Mouse (Mus musculus) layer of hippocampus, adult 18-20 months (tissue): ENCODE data around the gene Rasa3. TPM values are rescaled to one million over a fixed set of nuclear protein-coding genes. Genes with fewer than 3 reads are reported as not detected.
A peak's percentile ranks its signal among the peaks of the same experiment; 100 is the strongest.

Source experiments
- DNase-seq, 2 experiments: peaks; one replicate each; pipeline ENCODE4 v3.0.0; 2022; ENCODE audit warnings: low spot score in 2 of 2
- long read RNA-seq: library from polyadenylated mRNA; stranded (forward); transcript quantifications from one replicate; pipeline ENCODE4 v2.0.0, GENCODE M21; 2021
- total RNA-seq, 2 experiments: library from RNA; stranded (reverse); gene quantifications; 2 replicates each; pipeline ENCODE4 v1.2.3; 2021

Rasa3 gene
- 10 to 100 TPM; 65.7 to 67.1 TPM for total RNA-seq
- long read RNA-seq, full-length matches to known transcripts: 71 of 90 reads
- long read RNA-seq, partial matches to known transcripts: 9 of 90 reads
- long read RNA-seq, other reads (novel, unspliced or antisense): 10 of 90 reads

DNA sequence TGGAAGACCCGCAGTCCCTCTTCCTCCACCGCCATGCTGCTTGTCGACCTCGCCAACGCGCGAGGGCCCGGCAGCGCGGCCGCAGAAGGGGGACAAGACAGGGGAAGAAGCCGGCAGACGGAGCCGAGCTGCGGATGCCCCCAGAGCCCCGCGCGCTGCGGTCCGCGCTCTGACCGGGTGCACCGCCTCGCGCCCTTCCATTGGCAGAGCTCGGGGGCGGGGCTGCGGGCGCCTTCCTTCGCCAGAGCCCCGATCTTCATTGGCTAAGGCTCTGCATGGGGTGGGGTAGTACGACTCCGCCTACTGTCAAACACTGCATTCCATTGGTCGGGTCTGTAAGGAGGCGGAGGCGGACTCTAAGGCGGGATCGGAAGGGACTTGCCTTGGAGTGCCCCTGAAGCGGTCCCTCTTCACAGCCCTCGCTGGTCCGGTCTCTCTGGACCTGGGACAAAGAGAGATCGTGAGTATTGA lies at the start of gene Rasa3:
TSS of gene Rasa3 (minus strand) at position 191 of the 471 bp plus-strand sequence.
- DNase-seq: peak; percentile 94 to 97

DNA sequence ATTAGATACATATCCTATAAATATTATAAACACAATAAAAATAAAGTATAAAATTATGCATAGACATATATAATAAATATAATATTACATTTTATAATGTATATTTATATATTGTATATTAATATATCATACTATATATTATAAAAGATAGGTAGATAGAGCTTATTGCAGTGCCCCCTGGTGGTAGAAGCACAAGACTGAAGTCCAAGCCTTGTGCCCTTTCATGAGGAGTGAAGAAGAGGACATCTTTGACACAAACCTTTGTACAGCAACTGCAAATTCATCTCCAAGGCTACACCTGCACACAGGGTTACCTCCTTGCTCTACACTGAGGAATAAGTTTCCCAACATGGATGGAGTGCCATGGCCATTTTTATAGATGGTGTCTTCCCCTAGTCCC lies 48.3 kb upstream of the Rasa3 start:
- peak in 1 of 2 experiments; percentile 50 for DNase-seq

DNA sequence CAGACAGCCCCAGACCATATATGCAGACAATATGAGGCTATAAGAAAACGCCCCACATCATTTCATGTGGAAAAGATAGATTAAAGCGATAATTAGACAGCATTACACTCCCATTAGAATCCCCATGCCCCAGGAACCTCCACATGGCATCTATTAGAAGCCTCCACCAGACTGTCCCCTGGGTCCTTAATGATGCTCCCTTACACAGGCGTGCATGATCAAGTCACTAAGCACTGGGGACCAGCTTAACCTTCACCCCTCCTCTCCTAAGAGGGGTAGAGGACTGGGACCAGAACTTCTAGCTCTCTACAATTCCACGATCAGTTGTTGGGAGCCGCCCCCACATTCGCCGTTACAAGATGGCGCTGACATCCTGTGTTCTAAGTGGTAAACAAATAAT lies 41.6 kb upstream of the Rasa3 start:
- DNase-seq: no peak

DNA sequence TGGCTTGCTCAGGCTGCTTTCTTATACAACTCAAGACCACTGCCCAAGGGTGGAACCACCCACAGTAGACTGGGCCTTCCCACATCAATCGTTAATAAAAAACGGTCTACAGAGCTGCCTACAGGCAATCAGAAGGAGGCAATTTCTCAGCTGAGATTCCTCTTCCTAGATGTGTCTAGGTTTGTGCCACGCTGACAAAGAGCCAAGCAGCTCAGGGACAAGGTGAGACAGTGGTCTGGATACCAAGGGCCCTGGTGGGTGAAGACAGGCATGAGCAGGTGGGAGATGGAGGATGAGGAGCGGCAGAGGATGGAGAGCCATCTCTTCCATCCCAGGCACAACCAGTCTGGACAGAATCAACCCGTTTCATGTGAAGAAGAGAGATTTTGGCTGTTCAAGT lies 31.1 kb upstream of the Rasa3 start:
- DNase-seq: no peak

DNA sequence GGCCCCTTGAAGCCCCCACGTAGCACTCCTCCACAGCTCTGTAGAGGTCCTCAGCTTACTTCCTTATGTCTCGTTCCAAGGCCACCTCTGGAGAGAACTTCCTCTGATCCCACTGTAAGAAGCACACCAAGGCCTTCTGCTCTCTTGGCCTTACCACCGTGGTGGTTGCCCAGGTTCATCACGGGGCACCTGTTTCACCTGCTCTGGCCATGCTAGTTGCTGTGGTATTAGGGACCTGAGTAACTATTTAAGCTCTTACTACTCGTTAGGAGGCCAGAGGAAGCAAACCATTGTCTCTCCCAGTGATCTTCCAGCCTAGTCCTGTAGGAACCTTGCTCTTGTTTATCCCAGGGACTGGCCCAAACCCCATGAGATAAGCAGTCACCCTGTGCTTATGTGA lies 29.5 kb upstream of the Rasa3 start:
- no peak for DNase-seq

DNA sequence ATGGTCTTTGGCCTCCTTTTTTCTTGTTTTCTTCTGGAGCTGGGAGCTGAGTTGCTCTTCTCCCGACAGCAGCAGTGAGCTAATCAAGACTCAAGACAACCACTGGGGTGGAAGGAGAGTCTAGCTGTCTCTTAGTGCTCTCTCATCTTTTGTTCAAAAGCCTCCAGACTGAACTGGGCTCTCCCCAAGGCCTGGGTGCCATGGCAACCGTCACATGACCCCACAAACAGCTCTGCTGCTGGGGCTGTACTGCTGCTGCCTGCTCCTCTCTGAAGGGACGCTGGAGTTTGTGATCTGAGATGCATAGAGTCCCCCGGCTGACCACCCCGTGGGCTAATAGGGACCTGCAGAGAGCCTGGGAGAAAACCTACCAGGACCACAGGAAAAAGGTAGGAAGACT lies 28.3 kb upstream of the Rasa3 start, which contains the start of gene Cfap97d2:
TSS of gene Cfap97d2 (plus strand) at position 222 of the 400 bp plus-strand sequence.
- DNase-seq: peak; percentile 58 to 73

DNA sequence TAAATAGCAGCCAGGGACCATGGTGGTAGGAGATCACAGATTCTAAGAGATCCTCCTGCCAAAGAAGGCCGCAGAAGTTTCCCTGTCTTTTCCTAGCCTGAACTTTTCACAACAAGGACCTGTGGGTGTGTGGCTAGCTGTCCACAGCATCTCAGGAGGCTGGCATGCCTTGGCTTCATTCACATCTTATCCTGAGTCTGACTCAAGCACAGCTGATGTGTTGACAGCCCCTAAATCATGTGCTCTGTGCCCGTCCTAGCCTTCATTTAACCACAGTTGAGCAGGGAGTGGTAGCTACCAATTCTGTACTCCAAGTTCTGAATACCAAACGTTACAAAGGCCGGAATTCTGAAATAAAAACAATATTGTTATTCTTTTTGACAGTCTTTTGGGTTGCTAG lies 26.9 kb upstream of the Rasa3 start:
- DNase-seq: no peak

DNA sequence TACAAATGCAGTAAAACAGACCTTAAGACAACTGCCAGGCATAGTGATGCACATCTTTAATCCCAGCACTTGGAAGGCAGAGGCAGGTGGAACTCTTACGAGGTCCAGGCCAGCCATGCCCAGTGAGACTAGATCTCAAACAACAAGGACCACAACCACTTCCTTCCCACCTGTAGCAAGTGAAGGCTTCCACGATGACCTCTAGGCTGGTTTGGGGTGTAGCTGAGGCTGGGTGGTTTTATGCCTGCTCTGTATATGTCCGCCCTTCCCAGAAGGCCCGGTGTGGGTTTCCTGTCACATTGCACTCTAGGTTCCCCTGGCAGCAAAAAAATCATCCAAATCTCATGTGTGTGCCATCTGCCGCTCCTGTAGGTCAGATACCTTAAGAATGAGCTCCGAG lies 26.4 kb upstream of the Rasa3 start:
- DNase-seq: no peak

DNA sequence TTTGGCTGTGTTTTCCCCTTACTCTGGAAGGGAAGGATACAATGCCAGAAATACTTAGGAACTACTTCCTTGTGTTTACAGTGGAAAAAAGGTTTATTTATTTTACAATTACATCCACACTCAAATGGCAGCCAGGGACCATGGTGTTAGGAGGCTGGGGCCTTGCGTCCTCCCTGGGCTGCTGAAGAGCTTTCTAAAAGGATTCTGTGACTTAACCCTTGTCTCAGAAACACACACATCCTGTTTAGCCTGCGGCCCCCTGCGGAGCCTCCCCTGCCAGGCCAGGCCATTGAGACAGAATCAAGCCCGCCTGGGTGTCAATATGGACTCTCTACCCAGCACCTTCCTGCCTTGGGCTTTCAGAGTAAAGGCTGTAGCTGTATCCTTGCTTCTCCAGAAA lies 25.4 kb upstream of the Rasa3 start:
- no peak for DNase-seq

DNA sequence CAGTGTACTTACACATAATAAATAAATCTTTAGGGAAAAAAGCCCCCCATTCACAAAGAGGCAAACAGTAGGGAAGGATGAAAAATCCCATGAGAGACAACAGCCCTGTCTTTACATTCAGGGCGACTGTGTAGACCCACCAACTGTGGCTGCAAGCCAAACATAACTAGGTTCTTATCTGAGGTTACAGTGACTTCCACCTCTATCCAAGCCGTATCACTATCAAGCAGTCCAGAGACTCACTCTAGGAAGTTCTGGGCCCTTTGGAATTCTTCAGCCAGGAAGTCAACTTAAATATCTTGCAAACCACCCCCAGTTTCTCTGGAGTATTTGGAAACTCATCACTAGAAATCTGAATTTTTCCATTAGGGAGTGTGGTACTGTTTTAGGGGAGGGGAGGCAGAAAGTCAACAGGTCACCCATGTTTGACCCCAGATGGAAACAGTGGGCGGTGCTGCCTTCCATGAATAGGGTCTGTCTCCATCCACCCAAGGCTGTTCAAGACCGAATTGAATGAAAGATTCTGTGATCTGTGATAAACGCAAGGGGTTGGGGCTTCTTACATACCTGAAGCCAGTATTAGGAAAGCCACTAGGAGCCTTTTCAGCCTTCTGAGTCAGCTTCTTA lies 22.0 kb upstream of the Rasa3 start:
- no peak for DNase-seq

DNA sequence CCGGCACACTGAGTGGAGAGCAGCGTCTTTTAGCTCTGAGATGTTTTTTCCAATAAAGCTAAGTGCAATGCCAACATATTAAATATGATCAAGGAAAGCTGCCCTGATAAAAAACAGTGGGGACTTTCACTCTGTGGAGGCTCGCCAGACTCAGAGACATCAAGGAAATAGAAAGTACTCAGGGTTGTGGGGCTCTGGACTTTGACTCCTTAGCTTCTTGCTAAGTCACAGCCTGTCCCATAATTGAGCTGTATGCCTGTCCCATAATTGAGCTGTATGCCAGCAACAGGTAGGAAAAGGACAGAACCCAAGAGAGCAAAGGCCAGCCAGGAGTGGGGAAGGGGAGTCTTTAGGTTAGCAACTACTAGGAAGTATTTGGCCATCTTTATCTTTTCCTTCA lies 20.9 kb upstream of the Rasa3 start:
- no peak for DNase-seq

DNA sequence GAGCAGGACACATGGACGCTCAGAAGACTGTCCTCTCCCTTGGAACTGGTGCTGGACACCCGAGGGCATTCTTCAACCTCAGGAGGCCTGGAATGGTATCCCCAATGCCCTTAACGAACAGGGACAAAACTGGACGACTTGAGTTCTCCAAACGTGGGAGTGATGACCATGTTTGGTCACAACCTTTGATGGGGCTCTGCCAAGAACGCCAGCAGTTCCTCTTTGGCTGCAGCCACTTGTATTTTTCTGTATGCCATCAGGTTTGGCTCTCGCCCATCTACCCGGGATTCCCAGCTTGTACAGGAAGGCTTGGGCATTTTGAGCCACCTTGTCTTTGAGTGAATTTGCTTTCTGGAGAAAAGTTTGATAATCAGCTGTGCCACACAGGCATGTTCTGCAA lies 20.3 kb upstream of the Rasa3 start:
- DNase-seq: no peak

DNA sequence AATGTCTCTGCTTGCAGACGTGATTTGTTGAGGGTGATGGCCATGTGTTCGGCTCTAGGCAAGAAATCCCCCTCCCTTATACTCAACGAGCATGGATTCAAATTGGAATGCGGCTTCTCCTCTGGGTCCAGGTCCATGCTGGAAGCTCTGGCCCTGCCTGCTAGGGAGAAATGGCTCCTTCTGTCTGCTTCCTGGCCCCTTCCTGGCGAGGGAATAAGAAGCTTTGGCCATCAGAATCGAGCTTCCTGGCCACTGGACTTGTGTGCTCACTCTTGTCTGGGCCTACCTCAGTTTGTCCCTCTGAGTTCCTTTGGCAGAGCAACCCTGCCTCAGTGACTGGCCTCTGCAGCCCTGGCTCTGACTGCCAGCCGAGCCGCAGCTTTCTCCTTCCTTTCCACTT lies 19.8 kb upstream of the Rasa3 start:
- DNase-seq: no peak

DNA sequence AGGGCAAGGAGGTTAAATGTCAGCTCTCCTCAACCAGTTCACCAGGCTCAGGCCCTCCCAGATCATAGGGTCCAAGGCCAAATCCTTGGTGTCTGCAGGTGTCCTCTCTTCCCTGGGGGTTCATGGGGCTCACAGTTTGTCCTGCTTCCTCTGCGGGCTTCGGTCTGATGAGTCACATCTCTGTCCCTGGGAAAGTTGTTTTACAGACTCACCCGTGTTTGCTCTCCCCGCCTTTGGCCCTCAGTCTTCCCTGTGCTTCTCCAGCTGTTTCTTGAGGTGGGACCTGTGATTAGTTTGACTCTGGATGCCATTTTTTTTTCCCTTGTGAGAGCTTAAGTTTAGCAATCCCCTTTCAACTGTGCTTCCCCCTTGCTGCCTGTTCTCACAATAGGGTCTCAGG lies 18.8 kb upstream of the Rasa3 start:
- DNase-seq: no peak

DNA sequence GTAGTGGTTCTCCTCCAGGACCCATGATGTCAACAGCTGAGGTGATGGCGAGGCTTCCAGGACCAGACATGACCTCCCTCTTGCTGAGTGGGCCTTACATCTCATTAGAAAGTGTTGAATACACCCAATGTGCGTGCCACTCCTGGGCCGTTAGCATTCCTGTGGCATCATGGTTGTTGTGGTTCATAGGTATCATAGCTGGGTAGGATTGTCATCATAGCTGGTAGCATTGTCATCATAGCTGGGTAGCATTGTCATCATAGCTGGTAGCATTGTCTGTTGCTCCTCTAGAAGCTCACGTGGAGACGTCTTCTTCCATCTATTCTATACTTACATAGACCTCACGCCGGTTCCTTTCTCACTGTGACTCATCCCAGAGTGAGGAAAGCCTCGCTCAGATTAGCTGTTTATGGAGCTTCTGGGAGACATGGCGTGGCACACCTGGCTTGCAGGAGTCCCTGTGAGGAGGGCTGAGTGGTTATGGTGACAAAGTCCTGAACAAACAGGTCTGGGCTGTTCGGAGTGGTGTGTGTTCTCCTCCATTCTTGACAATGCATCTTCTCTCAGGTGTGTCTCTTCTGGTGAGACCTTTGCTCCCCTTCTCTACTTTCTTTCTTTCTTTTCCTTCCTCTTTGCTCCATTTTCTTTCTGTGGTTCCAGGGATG lies 17.9 kb upstream of the Rasa3 start:
- DNase-seq: no peak

DNA sequence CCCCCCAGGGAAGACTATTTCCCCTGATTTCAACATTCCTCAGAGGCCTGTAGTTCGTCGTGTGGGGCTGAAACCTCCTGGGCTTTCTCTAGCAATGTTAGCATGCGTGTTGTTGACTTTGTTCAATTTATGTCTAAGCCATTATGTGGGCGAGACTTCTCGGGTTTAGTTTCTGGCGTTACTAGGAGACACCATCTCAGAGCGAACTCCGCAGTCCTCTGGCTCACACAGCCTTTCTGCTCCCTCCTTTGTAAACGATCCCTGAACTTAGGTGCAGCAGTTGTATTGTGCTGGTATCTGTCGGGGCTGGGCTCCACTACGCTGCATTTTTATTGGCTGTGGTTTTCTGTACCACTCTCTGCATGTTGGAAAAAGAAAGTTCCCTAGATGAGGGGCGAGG lies 17.3 kb upstream of the Rasa3 start:
- DNase-seq: no peak

DNA sequence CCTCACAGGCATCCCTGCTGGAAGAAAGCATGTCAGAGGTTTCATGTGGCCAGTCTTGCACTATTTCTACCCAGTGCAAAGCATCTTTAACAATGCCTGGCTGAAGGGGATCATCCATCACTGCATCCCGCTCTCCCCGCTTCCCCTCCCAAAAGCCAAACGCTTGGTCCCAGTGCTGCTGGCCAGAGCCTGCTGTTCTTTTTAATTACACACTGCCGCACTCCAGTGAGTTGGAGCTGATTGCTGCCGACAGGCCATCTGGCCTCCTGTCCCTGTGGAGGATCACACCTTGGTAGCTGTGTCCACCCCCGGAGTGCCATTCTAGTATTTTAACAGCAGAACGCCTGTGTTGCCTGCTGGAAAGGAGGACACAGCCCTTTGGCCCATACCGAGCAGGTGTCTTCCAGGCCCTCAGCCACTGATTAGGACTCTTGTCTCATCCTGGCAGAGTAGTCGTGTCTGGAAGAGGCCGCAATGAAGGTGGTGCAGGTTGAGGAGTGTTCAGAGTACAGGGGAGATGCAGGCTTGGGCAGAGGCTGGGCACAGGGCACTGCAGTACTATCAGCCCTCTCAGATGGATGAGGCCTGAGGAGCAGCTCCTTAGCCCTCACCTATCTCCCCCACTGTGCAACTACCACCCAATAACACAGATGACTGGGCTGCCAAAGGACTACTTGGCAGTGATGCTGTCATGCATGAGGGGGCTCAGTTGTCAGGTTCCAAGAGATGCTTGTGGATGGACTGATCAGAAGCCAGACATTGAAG lies 15.1 kb upstream of the Rasa3 start:
- no peak for DNase-seq

DNA sequence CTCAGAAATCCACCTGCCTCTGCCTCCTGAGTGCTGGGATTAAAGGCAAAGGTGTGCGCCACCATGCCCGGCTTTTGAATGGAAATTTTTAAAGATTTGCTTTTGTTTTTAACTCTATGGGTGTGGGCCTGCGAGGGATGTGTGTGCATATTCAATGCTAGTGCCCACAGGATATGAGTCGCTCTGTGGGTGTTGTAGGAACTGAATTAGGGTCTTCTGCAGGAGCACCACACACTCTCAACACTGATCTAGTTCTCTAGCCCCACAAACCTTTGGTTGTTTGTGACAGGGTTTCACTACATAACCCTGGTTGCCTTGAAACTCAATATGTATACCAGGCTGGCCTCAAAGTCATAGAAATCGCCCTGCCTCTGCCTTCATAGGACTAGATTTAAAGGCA lies 11.9 kb upstream of the Rasa3 start:
- no peak for DNase-seq

DNA sequence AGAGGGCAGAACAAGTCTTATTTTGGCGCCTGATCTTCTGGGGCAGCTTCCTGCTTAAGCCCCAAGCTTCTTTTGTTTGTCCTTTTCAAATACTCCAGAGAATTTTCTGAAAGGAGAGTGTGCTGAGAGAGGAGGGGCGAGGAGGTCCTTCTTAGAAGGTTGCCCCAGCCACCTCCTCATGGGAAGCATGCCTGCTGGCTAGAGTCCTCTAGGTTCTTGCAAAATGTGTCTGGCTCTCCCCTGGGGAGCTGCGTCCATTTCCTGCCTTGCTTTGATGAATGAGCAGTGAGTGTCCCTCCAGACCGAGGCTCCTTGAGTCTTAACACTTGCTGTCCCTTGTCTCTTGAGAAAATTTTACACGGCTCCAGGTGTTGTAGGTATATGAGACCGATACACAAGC lies 11.1 kb upstream of the Rasa3 start:
- DNase-seq: no peak

DNA sequence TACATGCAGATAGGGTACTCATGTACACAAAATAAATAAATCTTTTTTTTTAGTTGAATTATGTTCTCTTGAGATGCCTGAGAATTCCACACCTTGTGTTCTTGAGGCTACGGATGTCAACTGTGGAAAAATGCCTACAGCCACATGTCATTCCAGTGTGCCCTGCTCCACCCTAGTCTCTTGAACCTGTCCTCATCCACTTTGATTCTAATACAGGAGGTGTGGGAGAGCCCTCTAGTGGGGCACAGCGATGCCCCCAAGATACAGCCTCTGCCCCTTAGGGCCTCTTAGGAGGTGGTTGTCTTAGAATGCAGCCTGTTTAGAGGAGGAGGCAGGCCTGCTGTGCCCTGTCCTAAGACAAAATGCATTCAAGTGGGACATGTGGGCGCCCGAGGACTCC lies 10.5 kb upstream of the Rasa3 start:
- DNase-seq: no peak

DNA sequence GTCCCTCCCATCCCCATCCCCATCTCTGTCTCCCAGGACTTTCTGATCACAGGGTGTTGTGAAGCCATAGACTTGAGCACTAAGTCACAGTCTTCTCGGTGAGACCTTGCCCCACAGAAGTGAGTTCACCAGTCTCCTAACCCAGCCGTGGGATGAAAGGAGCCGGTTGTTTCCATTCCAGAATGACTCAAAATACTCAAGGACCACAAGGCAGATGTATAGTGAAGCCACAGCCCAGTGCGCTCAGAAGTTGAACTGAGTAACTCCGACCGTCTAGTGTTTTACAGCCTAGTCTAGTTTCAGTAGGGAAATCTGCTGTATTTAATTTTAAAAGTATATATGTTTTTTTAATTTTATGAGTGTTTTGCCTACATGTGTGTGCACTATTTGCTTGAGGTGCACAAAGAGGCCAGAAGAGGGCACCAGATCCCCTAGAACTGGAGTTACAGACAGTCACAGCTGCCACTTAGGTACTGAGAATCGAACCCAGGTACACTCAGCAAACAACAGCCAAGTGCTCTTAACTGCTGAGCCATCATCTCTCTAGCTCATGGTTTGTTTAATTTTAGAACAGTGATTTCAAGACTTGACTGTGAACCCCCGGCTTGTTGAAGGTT lies 9.8 kb upstream of the Rasa3 start:
- no peak for DNase-seq

DNA sequence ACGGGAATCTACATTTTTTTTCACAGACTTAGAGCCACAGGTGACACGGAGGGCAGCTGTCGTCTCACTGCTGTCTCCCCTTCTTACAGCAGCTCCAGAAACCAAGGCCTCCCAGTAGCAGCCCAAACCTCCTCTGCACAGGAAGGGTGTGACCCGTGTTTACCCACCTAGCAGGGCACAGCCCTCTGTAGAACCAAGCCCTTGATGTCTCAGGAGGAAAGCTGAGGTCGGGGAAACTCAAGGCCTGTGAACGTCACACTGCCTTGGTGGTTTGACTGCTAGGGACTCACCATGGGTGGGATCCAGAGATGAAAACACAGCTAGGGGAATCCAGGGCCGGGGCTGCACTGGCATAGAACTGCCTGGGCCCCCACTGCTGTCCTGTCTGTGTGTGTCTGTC lies 9.0 kb upstream of the Rasa3 start:
- DNase-seq: no peak
